Mouse (Mus musculus) cerebellum, adult 2 months (tissue): Measurements from ENCODE around the gene Dnttip1. TPM values are rescaled to one million over a fixed set of nuclear protein-coding genes. Genes with fewer than 3 reads are reported as not detected.
A peak's percentile ranks its signal among the peaks of the same experiment; 100 is the strongest.

Experiments used
- DNase-seq, 2 experiments: peaks; one replicate each; pipeline ENCODE4 v3.0.0; 2021
- H3K27ac ChIP-seq: fragments of 200-500 bp; 2 replicates; pipeline ENCODE4 v1.5.1; 2012; ENCODE audit warnings: low read length, control low read depth, inconsistent platforms; ENCODE audit not compliant: insufficient read depth
- H3K27me3 ChIP-seq: fragments of 200-500 bp; 2 replicates; pipeline ENCODE4 v1.6.1; 2012; ENCODE audit warnings: inconsistent platforms, mild to moderate bottlenecking, low read length, moderate library complexity; ENCODE audit not compliant: control insufficient read depth, insufficient read depth
- H3K4me1 ChIP-seq: fragments of 200-500 bp; 2 replicates; pipeline ENCODE4 v1.6.1; 2011; ENCODE audit warnings: low read length; ENCODE audit not compliant: control insufficient read depth, insufficient read depth
- H3K4me3 ChIP-seq: fragments of 200-500 bp; replicated peaks from 2 replicates; pipeline ENCODE3; 2011; ENCODE audit warnings: mild to moderate bottlenecking, low read depth, low read length, control low read depth; ENCODE audit not compliant: insufficient read depth
- CTCF ChIP-seq: fragments of 200-500 bp; IDR thresholded peaks from 2 replicates; pipeline ENCODE4 v1.5.1; 2011; ENCODE audit warnings: low read depth, mild to moderate bottlenecking, control low read depth, low read length, moderate library complexity, borderline replicate concordance; ENCODE audit not compliant: insufficient read depth
- POLR2A ChIP-seq: fragments of 200-500 bp; IDR thresholded peaks from 2 replicates; pipeline ENCODE4 v1.6.1; 2011; ENCODE audit warnings: low read length, control low read depth, borderline replicate concordance; ENCODE audit not compliant: insufficient read depth
- WGBS: fragments of 180-500 bp; shearing (Covaris S2); methylation state at CpG from one replicate; pipeline ENCODE4 v1.1.7; 2018; 5-methylcytosine and 5-hydroxymethylcytosine counted together
- polyA plus RNA-seq: library from polyadenylated mRNA; depleted of rRNA; stranded (reverse); fragments of >200 nt; gene quantifications from 2 replicates; pipeline ENCODE4 v1.2.3, GENCODE M21; 2012

Gene Dnttip1
- polyA plus RNA-seq, 1 experiment, result 44.3 TPM

- no peak for DNase-seq
- TF ChIP-seq CTCF, result no peak
- no peak for TF ChIP-seq POLR2A
- 58% methylated on average over 15 of the region's 15 CpGs for WGBS
- Histone ChIP-seq H3K27ac (no peak overlapping the region), H3K27me3 (no peaks in the 10 kb centered on the region), H3K4me3 (no peak overlapping the region), H3K4me1 (no peaks in the 10 kb centered on the region)
These were observed 22.2 kb downstream of the Dnttip1 start for GRCm38 (mm10) chr2:164767812-164768540.

GRCm38 (mm10) chr2:164769258-164770037 lies 23.7 kb downstream of the Dnttip1 start, which contains the start of gene Ube2c:
Gene Ube2c, plus strand, starts transcription at chr2:164769898.
- no peak for TF ChIP-seq CTCF
- no peak for TF ChIP-seq POLR2A
- Histone ChIP-seq H3K4me3 (peak within 1 kb of the TSS; percentile 66), H3K27me3 (no peaks in the 10 kb centered on the region), H3K27ac (no peak within 1 kb of the TSS), H3K4me1 (no peaks in the 10 kb centered on the region)
- peak; percentile 98 to 99 for DNase-seq
- 2% methylated on average over 53 of the region's 53 CpGs for WGBS

- DNase-seq, result no peak
- Histone ChIP-seq H3K27me3 (no peaks in the 10 kb centered on the region), H3K4me1 (no peaks in the 10 kb centered on the region), H3K27ac (no peak overlapping the region), H3K4me3 (no peak overlapping the region)
- 2% methylated on average over 15 of the region's 15 CpGs for WGBS
- no peak for TF ChIP-seq POLR2A
- TF ChIP-seq CTCF, result no peak
These were observed 24.5 kb downstream of the Dnttip1 start for GRCm38 (mm10) chr2:164770279-164770678.

DNA sequence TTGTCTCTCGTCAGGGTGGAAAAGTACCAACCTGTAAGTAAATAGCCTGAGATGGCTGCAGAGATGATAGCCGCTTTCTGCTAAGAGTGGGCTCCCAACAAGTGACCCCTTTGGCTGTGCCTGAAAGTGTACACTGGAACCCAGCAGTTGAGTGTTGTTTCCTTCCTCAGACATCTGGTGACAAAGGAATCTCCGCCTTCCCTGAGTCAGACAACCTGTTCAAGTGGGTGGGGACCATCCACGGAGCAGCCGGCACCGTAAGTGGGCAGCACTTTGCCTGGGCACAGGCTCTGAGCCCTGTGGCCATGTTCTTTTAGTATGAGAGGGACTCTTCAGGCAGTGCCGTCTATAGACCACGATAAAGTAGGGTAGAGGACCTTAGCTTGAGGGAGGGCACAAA lies 25.3 kb downstream of the Dnttip1 start:
- Histone ChIP-seq H3K4me3 (no peak overlapping the region), H3K4me1 (no peaks in the 10 kb centered on the region), H3K27ac (no peak overlapping the region), H3K27me3 (no peaks in the 10 kb centered on the region)
- WGBS, result 59% methylated on average over 8 of the region's 8 CpGs
- TF ChIP-seq POLR2A (no peak), CTCF (no peak)
- no peak for DNase-seq

GRCm38 (mm10) chr2:164773229-164773988 lies 27.6 kb downstream of the Dnttip1 start:
- Histone ChIP-seq H3K4me1 (peaks cover 1% of the 10 kb centered on the region; the same call in 1 of the 2 replicates), H3K27ac (no peak overlapping the region), H3K4me3 (no peak overlapping the region), H3K27me3 (no peaks in the 10 kb centered on the region)
- DNase-seq, result no peak
- 80% methylated on average over 14 of the region's 14 CpGs for WGBS
- no peak for TF ChIP-seq POLR2A
- TF ChIP-seq CTCF, result no peak

DNA sequence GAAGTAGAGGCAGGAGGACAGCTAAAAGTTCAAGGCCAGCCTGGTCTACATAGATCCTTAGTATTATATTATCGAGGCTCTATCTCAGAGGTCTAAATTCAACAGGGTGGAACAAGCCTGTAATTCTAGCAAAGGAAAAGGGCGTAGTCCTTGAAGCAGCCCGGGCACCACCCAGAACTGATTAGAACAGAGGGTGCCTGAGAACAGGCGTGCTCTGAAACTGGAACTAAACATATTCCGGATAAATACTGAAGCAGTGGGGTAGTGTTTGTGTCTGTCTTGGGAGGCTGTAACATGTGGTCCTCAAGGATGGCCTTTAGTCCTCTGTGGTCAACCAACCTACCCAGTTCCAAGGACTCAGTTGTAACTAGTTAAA lies 28.2 kb downstream of the Dnttip1 start:
- Histone ChIP-seq H3K4me3 (no peak overlapping the region), H3K27me3 (no peaks in the 10 kb centered on the region), H3K27ac (no peak overlapping the region), H3K4me1 (peaks cover 7% of the 10 kb centered on the region)
- DNase-seq, result no peak
- 86% methylated on average over 5 of the region's 5 CpGs for WGBS
- TF ChIP-seq POLR2A, result no peak
- no peak for TF ChIP-seq CTCF

DNA sequence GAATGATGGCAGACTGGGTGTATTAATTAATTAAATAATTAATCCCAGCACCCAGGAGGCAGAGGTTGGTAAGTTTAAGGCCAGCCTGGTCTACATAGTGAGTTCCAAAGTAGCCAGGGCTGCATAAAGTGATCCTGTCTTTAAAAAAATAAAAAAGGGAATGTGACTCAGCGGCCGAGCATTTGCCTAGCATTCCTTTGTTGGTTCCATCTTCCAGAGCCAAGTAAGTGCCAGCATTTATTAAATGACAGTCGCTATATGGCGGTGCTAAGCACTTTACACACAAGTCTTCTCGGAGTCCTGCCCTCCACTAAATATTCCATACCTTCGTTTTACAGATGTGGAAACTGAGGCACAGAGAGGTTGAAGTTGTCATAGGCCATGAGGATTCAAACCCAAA lies 30.3 kb downstream of the Dnttip1 start:
- WGBS, result 88% methylated on average over 6 of the region's 6 CpGs
- H3K27ac ChIP-seq, result no peak overlapping the region
- DNase-seq, result no peak
- H3K4me3 ChIP-seq, result no peak overlapping the region
- peaks cover 10% of the 10 kb centered on the region for H3K4me1 ChIP-seq
- TF ChIP-seq CTCF, result no peak
- TF ChIP-seq POLR2A, result no peak
- no peaks in the 10 kb centered on the region for H3K27me3 ChIP-seq
